Mouse (Mus musculus) spleen, adult 2 months (tissue): ENCODE measurements around the gene Gm26602.

Experiments
- CTCF ChIP-seq: fragments of 200-500 bp; IDR thresholded peaks from 2 replicates; pipeline ENCODE4 v1.5.1; 2011; ENCODE audit warnings: mild to moderate bottlenecking, inconsistent platforms; ENCODE audit not compliant: insufficient read depth, insufficient read length, insufficient replicate concordance; ENCODE audit errors: extremely low read depth
- POLR2A ChIP-seq: fragments of 200-500 bp; IDR thresholded peaks from 2 replicates; pipeline ENCODE4 v1.6.1; 2011; ENCODE audit warnings: low read depth, low read length, inconsistent platforms

GRCm38 (mm10) chr10:79958140-79958816, 47.6 kb downstream of the Gm26602 start:
- TF ChIP-seq CTCF: peak; percentile 99
- TF ChIP-seq POLR2A: no peak
